Mouse (Mus musculus) CH12.LX (cell line): Measurements from ENCODE around the gene Dbt. TPM values are rescaled to one million over a fixed set of nuclear protein-coding genes. Genes with fewer than 3 reads are reported as not detected.

ENCODE experiments used
- DNase-seq: peaks from one replicate; pipeline ENCODE4 v3.0.0-alpha.2; 2013; ENCODE audit errors: extremely low read depth
- H3K27ac ChIP-seq: 2 replicates; pipeline ENCODE4 v1.5.1; 2012; ENCODE audit warnings: low read depth, mild to moderate bottlenecking, control low read depth, moderate library complexity; ENCODE audit not compliant: insufficient read depth
- H3K27me3 ChIP-seq: replicated peaks from 2 replicates; pipeline ENCODE3; 2012; ENCODE audit warnings: inconsistent platforms
- H3K36me3 ChIP-seq, 2 experiments: replicated peaks in 1 of 2; 2 replicates each; pipeline versions ENCODE3 to v1.6.1; 2012; ENCODE audit warnings: inconsistent platforms in 1 of 2, low read length in 1 of 2, mild to moderate bottlenecking in 1 of 2, mixed read lengths in 1 of 2, moderate library complexity in 1 of 2; ENCODE audit not compliant: control insufficient read depth in 1 of 2, insufficient read depth in 1 of 2
- H3K4me1 ChIP-seq, 2 experiments: 2 replicates each; pipeline ENCODE4 v1.6.1; 2012; ENCODE audit warnings: inconsistent platforms in 1 of 2, moderate library complexity in 1 of 2; ENCODE audit not compliant: insufficient read depth in 2 of 2, control insufficient read depth in 1 of 2
- H3K4me2 ChIP-seq: 2 replicates; pipeline ENCODE4 v1.6.1; 2012; ENCODE audit warnings: low read depth, mild to moderate bottlenecking, control low read depth; ENCODE audit not compliant: poor library complexity, insufficient read depth, severe bottlenecking
- H3K4me3 ChIP-seq, 3 experiments: fragments of 150-350 bp in 1 of 3; sonication (generic) in 1 of 3; replicated peaks in 1 of 3; 2 replicates each; pipeline versions ENCODE3 to v1.5.1; 2011 to 2012; ENCODE audit warnings: low read depth in 2 of 3, low read length in 2 of 3, mild to moderate bottlenecking in 2 of 3, moderate library complexity in 2 of 3, control low read depth in 1 of 3, improper control_type of control experiment in 1 of 3, inconsistent platforms in 1 of 3, mixed read lengths in 1 of 3; ENCODE audit not compliant: poor library complexity in 1 of 3
- H3K79me2 ChIP-seq: replicated peaks from 2 replicates; pipeline ENCODE4 v1.6.1; 2012; ENCODE audit warnings: mild to moderate bottlenecking, moderate library complexity; ENCODE audit not compliant: control insufficient read depth, poor library complexity, insufficient read depth, severe bottlenecking; ENCODE audit errors: extremely low read depth
- H3K9ac ChIP-seq: 2 replicates; pipeline ENCODE4 v1.6.1; 2012; ENCODE audit warnings: low read depth, mild to moderate bottlenecking, control low read depth, moderate library complexity; ENCODE audit not compliant: insufficient read depth
- H3K9me3 ChIP-seq: replicated peaks from 2 replicates; pipeline ENCODE3; 2012; ENCODE audit warnings: low read length, inconsistent platforms, mixed read lengths
- BHLHE40 ChIP-seq: IDR thresholded peaks from 2 replicates; pipeline ENCODE4 v1.6.1; 2011; ENCODE audit warnings: mild to moderate bottlenecking, low read depth, low read length, improper control_type of control experiment
- CTCF ChIP-seq, 2 experiments: IDR thresholded peaks in 1 of 2; conservative IDR thresholded peaks in 1 of 2; 2 replicates each; pipeline ENCODE4 v1.5.1; 2011 to 2012; ENCODE audit warnings: low read depth in 2 of 2, low read length in 2 of 2, improper control_type of control experiment in 1 of 2, inconsistent platforms in 1 of 2, mild to moderate bottlenecking in 1 of 2, moderate library complexity in 1 of 2
- E2F4 ChIP-seq: IDR thresholded peaks from 2 replicates; pipeline ENCODE4 v1.6.1; 2011; ENCODE audit warnings: low read depth, low read length, improper control_type of control experiment; ENCODE audit not compliant: insufficient replicate concordance
- EP300 ChIP-seq: IDR thresholded peaks from 2 replicates; pipeline ENCODE4 v1.6.1; 2011; ENCODE audit warnings: low read length, improper control_type of control experiment
- HCFC1 ChIP-seq: IDR thresholded peaks from 2 replicates; pipeline ENCODE4 v1.6.1; 2012; ENCODE audit warnings: low read depth, mild to moderate bottlenecking, inconsistent platforms, low read length, improper control_type of control experiment
- IRF4 ChIP-seq: IDR thresholded peaks from 2 replicates; pipeline ENCODE4 v1.6.1; 2014; ENCODE audit warnings: low read depth, mild to moderate bottlenecking, inconsistent platforms, low read length, improper control_type of control experiment
- MAFK ChIP-seq: IDR thresholded peaks from 2 replicates; pipeline ENCODE4 v1.6.1; 2011; ENCODE audit warnings: low read length, improper control_type of control experiment; ENCODE audit not compliant: insufficient replicate concordance
- MAZ ChIP-seq: IDR thresholded peaks from 2 replicates; pipeline ENCODE4 v1.6.1; 2012; ENCODE audit warnings: low read depth, mild to moderate bottlenecking, inconsistent platforms, low read length, improper control_type of control experiment, moderate library complexity
- MEF2A ChIP-seq: IDR thresholded peaks from 2 replicates; pipeline ENCODE4 v1.6.1; 2014; ENCODE audit warnings: low read depth, mild to moderate bottlenecking, inconsistent platforms, low read length, improper control_type of control experiment, borderline replicate concordance
- MYC ChIP-seq: IDR thresholded peaks from 2 replicates; pipeline ENCODE4 v1.6.1; 2011; ENCODE audit warnings: low read depth, mild to moderate bottlenecking, improper control_type of control experiment, low read length
- NELFE ChIP-seq: IDR thresholded peaks from 2 replicates; pipeline ENCODE4 v1.6.1; 2011; ENCODE audit warnings: low read depth, low read length, improper control_type of control experiment
- RAD21 ChIP-seq: IDR thresholded peaks from 2 replicates; pipeline ENCODE4 v1.6.1; 2011; ENCODE audit warnings: low read depth, mild to moderate bottlenecking, low read length, improper control_type of control experiment, moderate library complexity
- RCOR1 ChIP-seq: conservative IDR thresholded peaks from 2 replicates; pipeline ENCODE4 v1.6.1; 2012; ENCODE audit warnings: low read depth, mild to moderate bottlenecking, inconsistent platforms, low read length, improper control_type of control experiment
- SMC3 ChIP-seq: IDR thresholded peaks from 2 replicates; pipeline ENCODE4 v1.6.1; 2011; ENCODE audit warnings: low read depth, low read length, improper control_type of control experiment
- TCF12 ChIP-seq: IDR thresholded peaks from 2 replicates; pipeline ENCODE4 v1.6.1; 2014; ENCODE audit warnings: low read depth, mild to moderate bottlenecking, inconsistent platforms, low read length, improper control_type of control experiment
- UBTF ChIP-seq: IDR thresholded peaks from 2 replicates; pipeline ENCODE4 v1.6.1; 2012; ENCODE audit warnings: low read depth, mild to moderate bottlenecking, inconsistent platforms, low read length, improper control_type of control experiment, moderate library complexity
- USF1 ChIP-seq: IDR thresholded peaks from 2 replicates; pipeline ENCODE4 v1.6.1; 2014; ENCODE audit warnings: low read depth, mild to moderate bottlenecking, inconsistent platforms, low read length, improper control_type of control experiment
- ZMIZ1 ChIP-seq: IDR thresholded peaks from 2 replicates; pipeline ENCODE4 v1.6.1; 2012; ENCODE audit warnings: low read depth, mild to moderate bottlenecking, inconsistent platforms, low read length, improper control_type of control experiment
- ZNF384 ChIP-seq: IDR thresholded peaks from 2 replicates; pipeline ENCODE4 v1.6.1; 2012; ENCODE audit warnings: low read depth, low read length, improper control_type of control experiment, inconsistent platforms
- dilution Hi-C: fragments of 300-500 bp; cut with MboI; formaldehyde crosslinking; loops from 2 replicates; pipeline ENCODE4 v1.14.3; 2020; ENCODE audit warnings: low sequenced_read_pairs; ENCODE audit not compliant: extremely low pct_unique_long_range_greater_than_20kb, extremely low pct_ligation_motif_present
- in situ Hi-C: fragments of 300-500 bp; cut with MboI; formaldehyde crosslinking; loops from 3 replicates; pipeline ENCODE4 v1.14.3; 2019; ENCODE audit warnings: low sequenced_read_pairs, low pct_ligation_motif_present, low pct_unique_long_range_greater_than_20kb, mixed read lengths
- polyA plus RNA-seq: library from polyadenylated mRNA; unstranded; fragments of >175 nt; gene quantifications from 2 replicates; pipeline ENCODE4 v1.2.1, GENCODE M21; 2012; ENCODE audit warnings: low read depth; ENCODE audit not compliant: insufficient read length
- total RNA-seq, 2 experiments: library from RNA; depleted of rRNA; stranded (reverse); fragments of 300-350 nt in 1 of 2; fragments of >200 nt in 1 of 2; gene quantifications; 2 replicates each; pipeline ENCODE4 v1.2.3; 2012 to 2014

Gene Dbt
- total and polyA plus RNA-seq, 3 experiments, result 11.2 to 21.3 (median 20.4) TPM

- no peak for TF ChIP-seq NELFE
- peak; percentile 41 for TF ChIP-seq SMC3
- TF ChIP-seq MYC, result no peak
- no peak for TF ChIP-seq EP300
- no peak for TF ChIP-seq TCF12
- TF ChIP-seq HCFC1, result no peak
- no peak for TF ChIP-seq ZMIZ1
- TF ChIP-seq USF1, result no peak
- no peak for TF ChIP-seq ZNF384
- TF ChIP-seq RAD21, result peak; percentile 40
- no peak for TF ChIP-seq MEF2A
- peak in 1 of 2 experiments; percentile 41; a peak in 2 of 4 replicates for TF ChIP-seq CTCF (conservative IDR thresholded peaks at IDR 0.05 in 1 of 2, IDR thresholded peaks at IDR 0.05 in 1 of 2; ENCODE audit: low read depth in 2 of 2, low read length in 2 of 2)
- no peak for TF ChIP-seq MAFK
- TF ChIP-seq MAZ, result no peak
- TF ChIP-seq UBTF, result no peak
- no peaks in the 10 kb centered on the region; the same call in 1 of the 2 replicates for H3K79me2 ChIP-seq
- H3K27ac ChIP-seq, result no peak overlapping the region
- no peaks in the 10 kb centered on the region for H3K4me1 ChIP-seq
- H3K9me3 ChIP-seq, result no peaks in the 10 kb centered on the region
- H3K9ac ChIP-seq, result no peak overlapping the region
- DNase-seq, result no peak
- H3K4me2 ChIP-seq, result no peak overlapping the region
- in situ Hi-C loops, result no loop called here
- peaks cover 61 to 93% of the 10 kb centered on the region in 2 experiments for H3K36me3 ChIP-seq
- dilution Hi-C loops, result no loop called here
- no peaks in the 10 kb centered on the region for H3K27me3 ChIP-seq
- no peak overlapping the region for H3K4me3 ChIP-seq
These were observed 19.2 kb upstream of the Dbt start for GRCm38 (mm10) chr3:116493658-116494057.

GRCm38 (mm10) chr3:116495671-116496070 lies 17.2 kb upstream of the Dbt start:
- no peak for TF ChIP-seq IRF4
- TF ChIP-seq RCOR1, result no peak
- no peak for TF ChIP-seq BHLHE40
- no peak for TF ChIP-seq E2F4
- TF ChIP-seq, all 38 proteins: peak for 0
- H3K4me3 ChIP-seq, result no peak overlapping the region
- no peak overlapping the region for H3K4me2 ChIP-seq
- H3K27ac ChIP-seq, result no peak overlapping the region
- dilution Hi-C loops (no loop called here), in situ Hi-C loops (no loop called here)
- no peaks in the 10 kb centered on the region; the same call in 1 of the 2 replicates for H3K79me2 ChIP-seq
- H3K27me3 ChIP-seq, result no peaks in the 10 kb centered on the region
- no peak for DNase-seq
- peaks cover 57 to 91% of the 10 kb centered on the region in 2 experiments for H3K36me3 ChIP-seq
- no peaks in the 10 kb centered on the region for H3K4me1 ChIP-seq
- H3K9me3 ChIP-seq, result no peaks in the 10 kb centered on the region
- no peak overlapping the region for H3K9ac ChIP-seq
